Mouse (Mus musculus): ENCODE data around the gene Rhcg. TPM values are rescaled to one million over a fixed set of nuclear protein-coding genes. Genes with fewer than 3 reads are reported as not detected.

The Rhcg gene
- polyA plus RNA-seq, 1 experiment from 2014 or later: 0.08 TPM

GRCm38 (mm10) chr7:79552702-79553101 lies 64.8 kb downstream of the Rhcg start:
- H3K9ac ChIP-seq (ENCODE audit: low read length): no peak overlapping the region
- no peaks in the 10 kb centered on the region for H3K4me1 ChIP-seq (replicated peaks; ENCODE audit: control insufficient read depth, insufficient read depth, low read length)
- 3% methylated on average over 10 of the region's 10 CpGs for WGBS
- ATAC-seq (replicated peaks; ENCODE audit: low FRiP score, low TSS enrichment, low read depth) (no peak), DNase-seq (ENCODE audit: low spot score) (peak; percentile 50)
- no peak overlapping the region for H3K27ac ChIP-seq (ENCODE audit: low read depth)
- no peaks in the 10 kb centered on the region for H3K36me3 ChIP-seq (ENCODE audit: control insufficient read depth, insufficient read depth, low read length)
- H3K4me2 ChIP-seq (ENCODE audit: low read length): no peak overlapping the region
- H3K4me3 ChIP-seq (ENCODE audit: low read depth, low read length): no peak overlapping the region
- no peaks in the 10 kb centered on the region for H3K9me3 ChIP-seq (ENCODE audit: control insufficient read depth, low read length)
- peaks cover 97% of the 10 kb centered on the region for H3K27me3 ChIP-seq (replicated peaks; ENCODE audit: control insufficient read depth, insufficient read depth, low read length)

- no peak overlapping the region for H3K4me2 ChIP-seq (ENCODE audit: low read length)
- no peaks in the 10 kb centered on the region for H3K9me3 ChIP-seq (ENCODE audit: control insufficient read depth, low read length)
- no peak overlapping the region for H3K9ac ChIP-seq (ENCODE audit: low read length)
- 34% methylated on average over 12 of the region's 12 CpGs for WGBS
- no peak for DNase-seq (ENCODE audit: low spot score)
- H3K27ac ChIP-seq (ENCODE audit: low read depth): no peak overlapping the region
- no peak for ATAC-seq (replicated peaks; ENCODE audit: low FRiP score, low TSS enrichment, low read depth)
- no peaks in the 10 kb centered on the region for H3K36me3 ChIP-seq (ENCODE audit: control insufficient read depth, insufficient read depth, low read length)
- no peaks in the 10 kb centered on the region for H3K4me1 ChIP-seq (replicated peaks; ENCODE audit: control insufficient read depth, insufficient read depth, low read length)
- peaks cover 97% of the 10 kb centered on the region for H3K27me3 ChIP-seq (replicated peaks; ENCODE audit: control insufficient read depth, insufficient read depth, low read length)
- no peak overlapping the region for H3K4me3 ChIP-seq (ENCODE audit: low read depth, low read length)
Measured at GRCm38 (mm10) chr7:79548893-79549555, 68.4 kb downstream of the Rhcg start.

GRCm38 (mm10) chr7:79547092-79547491 lies 70.4 kb downstream of the Rhcg start:
- no peaks in the 10 kb centered on the region for H3K9me3 ChIP-seq (ENCODE audit: control insufficient read depth, low read length)
- DNase-seq (ENCODE audit: low spot score): peak; percentile 92
- H3K4me2 ChIP-seq (ENCODE audit: low read length): no peak overlapping the region
- no peak overlapping the region for H3K9ac ChIP-seq (ENCODE audit: low read length)
- 2% methylated on average over 15 of the region's 15 CpGs for WGBS
- H3K36me3 ChIP-seq (ENCODE audit: control insufficient read depth, insufficient read depth, low read length): no peaks in the 10 kb centered on the region
- H3K4me1 ChIP-seq (replicated peaks; ENCODE audit: control insufficient read depth, insufficient read depth, low read length): 0 out of 2 replicates have a peak, but pooled peaks cover 2% of the 10 kb centered on the region
- ATAC-seq (replicated peaks; ENCODE audit: low FRiP score, low TSS enrichment, low read depth): peak; percentile 64; the same call in 1 of the 2 replicates
- H3K27me3 ChIP-seq (replicated peaks; ENCODE audit: control insufficient read depth, insufficient read depth, low read length): peaks cover 99% of the 10 kb centered on the region
- H3K4me3 ChIP-seq (ENCODE audit: low read depth, low read length): no peak overlapping the region
- no peak overlapping the region for H3K27ac ChIP-seq (ENCODE audit: low read depth)

- no peak for ATAC-seq (replicated peaks; ENCODE audit: low FRiP score, low TSS enrichment, low read depth)
- Histone ChIP-seq H3K4me1 (replicated peaks; ENCODE audit: control insufficient read depth, insufficient read depth, low read length) (0 out of 2 replicates have a peak, but pooled peaks cover 2% of the 10 kb centered on the region), H3K27me3 (replicated peaks; ENCODE audit: control insufficient read depth, insufficient read depth, low read length) (peaks cover 98% of the 10 kb centered on the region), H3K4me2 (ENCODE audit: low read length) (no peak overlapping the region), H3K9ac (ENCODE audit: low read length) (no peak overlapping the region), H3K27ac (ENCODE audit: low read depth) (no peak overlapping the region), H3K36me3 (ENCODE audit: control insufficient read depth, insufficient read depth, low read length) (no peaks in the 10 kb centered on the region), H3K4me3 (ENCODE audit: low read depth, low read length) (no peak overlapping the region), H3K9me3 (ENCODE audit: control insufficient read depth, low read length) (no peaks in the 10 kb centered on the region)
- 5% methylated on average over 7 of the region's 7 CpGs for WGBS
- no peak for DNase-seq (ENCODE audit: low spot score)
Measured at GRCm38 (mm10) chr7:79545066-79545400, 72.4 kb downstream of the Rhcg start.

GRCm38 (mm10) chr7:79544281-79545065 lies 73.0 kb downstream of the Rhcg start:
- Histone ChIP-seq H3K4me2 (ENCODE audit: low read length) (no peak overlapping the region), H3K9me3 (ENCODE audit: control insufficient read depth, low read length) (no peaks in the 10 kb centered on the region), H3K9ac (ENCODE audit: low read length) (no peak overlapping the region), H3K4me1 (replicated peaks; ENCODE audit: control insufficient read depth, insufficient read depth, low read length) (0 out of 2 replicates have a peak, but pooled peaks cover 2% of the 10 kb centered on the region), H3K36me3 (ENCODE audit: control insufficient read depth, insufficient read depth, low read length) (no peaks in the 10 kb centered on the region), H3K27ac (ENCODE audit: low read depth) (no peak overlapping the region), H3K4me3 (ENCODE audit: low read depth, low read length) (no peak overlapping the region), H3K27me3 (replicated peaks; ENCODE audit: control insufficient read depth, insufficient read depth, low read length) (peaks cover 98% of the 10 kb centered on the region)
- 3% methylated on average over 37 of the region's 37 CpGs for WGBS
- DNase-seq (ENCODE audit: low spot score) (peak; percentile 61), ATAC-seq (replicated peaks; ENCODE audit: low FRiP score, low TSS enrichment, low read depth) (no peak)

Other genes starting within 250 kb of the Rhcg start
- gene Rlbp1, start 230.6 kb downstream of the Rhcg start, polyA plus RNA-seq (2014; fragmentation: Nextera tagmentation; extraction: Ambion mirVana): 0.28 and 0.48 TPM in 2 replicates
- 11.7 and 13.0 TPM in 2 replicates for gene Fanci, start 225.7 kb downstream of the Rhcg start, polyA plus RNA-seq (2014; fragmentation: Nextera tagmentation; extraction: Ambion mirVana)
- gene Polg, start 151.3 kb downstream of the Rhcg start, polyA plus RNA-seq (2014; fragmentation: Nextera tagmentation; extraction: Ambion mirVana): 36.4 and 44.8 TPM in 2 replicates
- gene Ticrr, start 42.5 kb upstream of the Rhcg start, polyA plus RNA-seq (2014; fragmentation: Nextera tagmentation; extraction: Ambion mirVana): 11.0 and 11.2 TPM in 2 replicates
- gene Kif7, start 98.1 kb upstream of the Rhcg start, polyA plus RNA-seq (2014; fragmentation: Nextera tagmentation; extraction: Ambion mirVana): 3.8 and 4.1 TPM in 2 replicates
- not detected in 2 replicates for gene Plin1, start 115.2 kb upstream of the Rhcg start, polyA plus RNA-seq (2014; fragmentation: Nextera tagmentation; extraction: Ambion mirVana)
- 9.0 and 9.3 TPM in 2 replicates for gene Pex11a, start 125.5 kb upstream of the Rhcg start, polyA plus RNA-seq (2014; fragmentation: Nextera tagmentation; extraction: Ambion mirVana)
- gene Wdr93, start 125.5 kb upstream of the Rhcg start, polyA plus RNA-seq (2014; fragmentation: Nextera tagmentation; extraction: Ambion mirVana): 0.18 and 0.23 TPM in 2 replicates
- gene Mesp1, start 176.1 kb upstream of the Rhcg start, polyA plus RNA-seq (2014; fragmentation: Nextera tagmentation; extraction: Ambion mirVana): 0.13 and 0.19 TPM in 2 replicates
- 1.1 and 1.5 TPM in 2 replicates for gene Mesp2, start 193.1 kb upstream of the Rhcg start, polyA plus RNA-seq (2014; fragmentation: Nextera tagmentation; extraction: Ambion mirVana)
- gene Anpep, start 243.4 kb upstream of the Rhcg start, polyA plus RNA-seq (2014; fragmentation: Nextera tagmentation; extraction: Ambion mirVana): 88.2 and 94.9 TPM in 2 replicates